Mouse (Mus musculus) bone marrow macrophage, adult 2 months (primary cell): ENCODE measurements around the gene Zg16.

ENCODE experiments used
- CTCF ChIP-seq: IDR thresholded peaks from 2 replicates; pipeline ENCODE4 v1.5.1; 2012; ENCODE audit warnings: low read depth, mild to moderate bottlenecking, low read length, moderate library complexity
- POLR2A ChIP-seq: IDR thresholded peaks from 2 replicates; pipeline ENCODE4 v1.6.1; 2012; ENCODE audit warnings: mild to moderate bottlenecking, low read depth, low read length, borderline replicate concordance

DNA sequence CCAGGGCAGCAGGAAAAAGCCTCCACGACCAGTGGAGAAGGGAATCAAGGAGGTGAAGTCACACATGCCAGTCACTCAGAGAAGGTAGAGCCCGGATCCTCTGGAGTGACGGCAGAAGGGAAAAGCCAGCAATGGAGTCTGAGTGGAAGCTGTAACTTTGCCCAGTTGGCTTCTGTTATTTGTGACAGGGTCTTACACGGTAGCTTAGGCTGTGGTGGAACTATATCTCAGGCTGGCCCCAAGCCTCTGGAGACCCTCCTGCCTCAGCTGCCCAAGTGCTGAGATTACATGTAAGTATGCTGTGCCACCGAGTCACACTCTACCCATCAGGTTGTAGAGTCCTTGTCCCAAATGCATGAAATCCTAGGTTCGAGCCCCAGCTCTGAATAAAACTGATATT lies 73.7 kb downstream of the Zg16 start:
- TF ChIP-seq POLR2A (no peak), CTCF (no peak)
